Mouse (Mus musculus) neural tube, embryonic 13.5 days (tissue): Measurements from ENCODE around the gene Secisbp2. TPM values are rescaled to one million over a fixed set of nuclear protein-coding genes. Genes with fewer than 3 reads are reported as not detected.

Experiments
- ATAC-seq: fragments of 200-750 bp; cut with Nextera tagmentation; 2 replicates; pipeline ENCODE4 v1.8.0; 2017; ENCODE audit warnings: low read depth, mild to moderate bottlenecking, moderate TSS enrichment, moderate library complexity
- H3K27ac ChIP-seq: fragments of 300-500 bp; sonication (generic); replicated peaks from 2 replicates; pipeline ENCODE4 v1.5.1; 2015; ENCODE audit warnings: moderate library complexity, mild to moderate bottlenecking, inconsistent platforms
- H3K27me3 ChIP-seq: fragments of 300-500 bp; sonication (generic); 2 replicates; pipeline ENCODE4 v1.6.1; 2015; ENCODE audit warnings: mild to moderate bottlenecking, inconsistent platforms
- H3K36me3 ChIP-seq: fragments of 300-500 bp; sonication (generic); 2 replicates; pipeline ENCODE4 v1.6.1; 2015; ENCODE audit warnings: mild to moderate bottlenecking, inconsistent platforms
- H3K4me1 ChIP-seq: fragments of 300-500 bp; sonication (generic); replicated peaks from 2 replicates; pipeline ENCODE4 v1.6.1; 2015; ENCODE audit warnings: inconsistent platforms
- H3K4me2 ChIP-seq: fragments of 300-500 bp; sonication (generic); 2 replicates; pipeline ENCODE4 v1.6.1; 2015; ENCODE audit warnings: inconsistent platforms, mild to moderate bottlenecking, moderate library complexity
- H3K4me3 ChIP-seq: fragments of 300-500 bp; sonication (generic); 2 replicates; pipeline ENCODE4 v1.5.1; 2015; ENCODE audit warnings: mild to moderate bottlenecking, inconsistent platforms
- H3K9ac ChIP-seq: fragments of 300-500 bp; sonication (generic); 2 replicates; pipeline ENCODE4 v1.6.1; 2015; ENCODE audit warnings: moderate library complexity, mild to moderate bottlenecking, inconsistent platforms
- H3K9me3 ChIP-seq: fragments of 300-500 bp; sonication (generic); 2 replicates; pipeline ENCODE4 v1.6.1; 2016; ENCODE audit warnings: inconsistent platforms
- WGBS: fragments of 180-500 bp; shearing (Covaris S2); methylation state at CpG from one replicate; pipeline ENCODE4 v1.1.7; 2015; 5-methylcytosine and 5-hydroxymethylcytosine counted together
- polyA plus RNA-seq: library from polyadenylated mRNA; unstranded; fragments of >200 nt; fragmentation: Nextera tagmentation; extraction: Ambion mirVana; gene quantifications from 2 replicates; pipeline ENCODE4 v1.2.1, GENCODE M21; 2015

The Secisbp2 gene
- polyA plus RNA-seq = 30.4 and 38.1 TPM in 2 replicates

DNA sequence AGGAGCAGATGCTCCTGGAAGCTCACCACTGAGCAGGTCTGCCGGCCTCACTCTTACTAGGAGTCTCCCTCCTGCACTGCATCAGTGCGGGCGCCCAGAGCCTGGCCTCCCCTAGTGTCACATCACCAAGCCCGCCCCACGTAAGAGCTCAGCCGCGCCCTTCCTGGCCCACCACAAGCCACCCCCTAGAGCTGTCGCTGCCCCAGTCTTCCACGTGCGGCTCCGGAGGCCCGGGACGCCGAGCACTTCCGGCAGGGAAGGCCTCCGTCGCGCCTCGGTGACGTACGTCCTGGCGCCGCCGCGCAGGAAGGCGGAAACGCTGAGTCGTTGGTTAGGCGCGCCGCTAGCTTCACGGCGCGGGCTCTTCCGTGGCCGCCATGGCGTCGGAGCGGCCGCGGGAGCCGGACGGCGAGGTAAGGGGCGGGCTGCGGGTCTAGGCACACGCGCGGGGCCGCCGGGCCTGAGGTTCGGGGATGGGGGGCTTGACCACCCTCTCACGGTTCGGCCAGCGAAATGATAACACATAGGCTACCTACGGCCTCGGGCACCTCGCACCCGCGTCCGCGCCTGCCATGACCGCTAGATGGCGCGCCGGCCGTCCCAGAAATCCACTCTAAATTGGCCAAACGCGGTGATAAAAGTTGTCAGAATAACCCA is at the start of gene Secisbp2:
Gene Secisbp2 (plus strand): TSS at position 290 of the 657 bp plus-strand sequence.
- H3K36me3 ChIP-seq = peaks cover 31% of the 10 kb centered on the region
- peak within 1 kb of the TSS; percentile 75 for H3K9ac ChIP-seq
- peak within 1 kb of the TSS; percentile 75 for H3K4me2 ChIP-seq
- H3K4me1 ChIP-seq = peaks cover 31% of the 10 kb centered on the region
- no peaks in the 10 kb centered on the region for H3K27me3 ChIP-seq
- WGBS = under 1% methylated on average over 69 of the region's 69 CpGs
- H3K27ac ChIP-seq = peak within 1 kb of the TSS; percentile 90
- ATAC-seq = peak; percentile 97
- H3K4me3 ChIP-seq = peak within 1 kb of the TSS; percentile 51
- H3K9me3 ChIP-seq = no peaks in the 10 kb centered on the region

DNA sequence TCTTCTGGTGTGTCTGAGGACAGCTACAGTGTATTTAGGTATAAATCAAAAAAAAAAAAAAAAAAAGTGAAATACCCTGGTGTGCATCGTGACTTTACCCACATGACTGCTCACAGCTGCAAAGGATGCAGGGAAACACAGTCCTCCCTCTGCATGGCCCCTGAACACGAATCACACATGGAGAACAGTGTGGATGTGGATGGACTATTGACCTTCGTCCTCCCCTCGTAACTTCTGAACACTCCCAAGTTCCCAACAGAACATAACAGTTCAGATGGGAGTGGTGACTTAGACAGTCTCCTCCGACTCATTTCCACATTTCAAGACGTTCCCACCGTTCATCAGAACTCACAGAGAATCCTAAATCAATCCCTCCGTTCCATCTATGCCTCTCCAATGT is 48.7 kb upstream of the Secisbp2 start:
- Histone ChIP-seq H3K9me3 (no peaks in the 10 kb centered on the region), H3K36me3 (no peaks in the 10 kb centered on the region), H3K4me2 (peak overlapping the region; percentile 49), H3K27ac (no peak overlapping the region), H3K9ac (no peak overlapping the region), H3K4me1 (peaks cover 12% of the 10 kb centered on the region), H3K4me3 (no peak overlapping the region), H3K27me3 (no peaks in the 10 kb centered on the region)
- WGBS = 57% methylated on average over 8 of the region's 8 CpGs
- ATAC-seq = no peak

DNA sequence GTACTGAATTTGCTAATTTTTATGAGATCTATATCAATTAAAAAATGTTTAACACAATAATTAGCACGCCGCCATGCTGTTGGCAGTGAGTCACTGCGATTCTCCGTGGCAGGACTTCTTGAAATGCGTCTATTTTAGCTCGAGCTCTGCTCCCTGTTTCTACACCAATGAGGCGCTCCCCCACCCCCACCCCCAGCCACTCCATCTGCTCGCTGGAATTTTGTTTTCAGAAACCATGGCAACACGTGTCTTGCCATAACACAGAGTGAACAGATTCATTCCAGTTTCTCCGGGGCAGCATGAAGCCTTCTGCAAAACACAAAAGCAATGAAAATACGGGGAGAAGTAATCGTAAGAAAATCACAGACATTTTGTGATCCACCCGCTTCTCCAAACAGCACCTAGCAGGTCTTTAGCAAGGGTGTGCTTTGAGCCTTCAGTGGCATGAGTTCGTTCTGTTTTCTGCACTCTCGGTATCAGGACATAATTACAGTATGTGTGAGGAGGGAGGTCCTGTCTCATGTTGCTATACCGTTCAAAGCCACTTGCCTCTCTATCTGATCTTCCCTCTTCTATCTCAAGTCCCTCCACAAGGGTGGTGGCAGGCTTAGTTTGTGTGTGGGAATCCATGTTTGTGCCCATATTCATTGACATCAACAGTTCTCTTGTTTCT is 48.1 kb upstream of the Secisbp2 start:
- Histone ChIP-seq H3K4me3 (peak overlapping the region; percentile 14), H3K4me1 (peaks cover 12% of the 10 kb centered on the region), H3K27ac (0 out of 2 replicates have a peak overlapping the region, but pooled peaks have one; percentile 3), H3K4me2 (peak overlapping the region; percentile 49), H3K27me3 (no peaks in the 10 kb centered on the region), H3K9me3 (no peaks in the 10 kb centered on the region), H3K9ac (no peak overlapping the region; the same call in 1 of the 2 replicates), H3K36me3 (no peaks in the 10 kb centered on the region)
- peak; percentile 73; the same call in 1 of the 2 replicates for ATAC-seq
- WGBS = 17% methylated on average over 16 of the region's 16 CpGs

DNA sequence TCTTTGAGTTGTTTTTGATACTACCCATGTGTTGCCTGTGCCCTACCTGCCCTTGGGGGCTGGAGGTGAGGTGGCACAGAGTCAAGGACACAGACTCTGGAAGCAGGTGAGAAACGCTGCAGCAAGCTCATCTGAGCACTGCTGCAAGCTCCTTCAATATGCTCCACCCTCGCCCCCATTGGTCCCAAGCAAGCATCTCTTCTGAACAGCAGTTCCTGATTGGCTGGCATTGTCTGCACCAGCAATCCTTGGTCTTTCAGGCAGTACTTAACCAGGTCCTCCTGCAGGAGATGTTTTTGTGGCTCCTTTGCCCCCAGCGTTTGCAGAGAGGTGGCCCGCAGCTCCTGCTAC is 47.6 kb upstream of the Secisbp2 start:
- H3K4me2 ChIP-seq = peak overlapping the region; percentile 49
- WGBS = 51% methylated on average over 4 of the region's 4 CpGs
- no peaks in the 10 kb centered on the region for H3K36me3 ChIP-seq
- H3K9me3 ChIP-seq = no peaks in the 10 kb centered on the region
- no peaks in the 10 kb centered on the region for H3K27me3 ChIP-seq
- peak; percentile 45; the same call in 1 of the 2 replicates for ATAC-seq
- H3K27ac ChIP-seq = 0 out of 2 replicates have a peak overlapping the region, but pooled peaks have one; percentile 3
- H3K4me3 ChIP-seq = peak overlapping the region; percentile 14; the same call in 1 of the 2 replicates
- H3K9ac ChIP-seq = no peak overlapping the region; the same call in 1 of the 2 replicates
- H3K4me1 ChIP-seq = peaks cover 12% of the 10 kb centered on the region

DNA sequence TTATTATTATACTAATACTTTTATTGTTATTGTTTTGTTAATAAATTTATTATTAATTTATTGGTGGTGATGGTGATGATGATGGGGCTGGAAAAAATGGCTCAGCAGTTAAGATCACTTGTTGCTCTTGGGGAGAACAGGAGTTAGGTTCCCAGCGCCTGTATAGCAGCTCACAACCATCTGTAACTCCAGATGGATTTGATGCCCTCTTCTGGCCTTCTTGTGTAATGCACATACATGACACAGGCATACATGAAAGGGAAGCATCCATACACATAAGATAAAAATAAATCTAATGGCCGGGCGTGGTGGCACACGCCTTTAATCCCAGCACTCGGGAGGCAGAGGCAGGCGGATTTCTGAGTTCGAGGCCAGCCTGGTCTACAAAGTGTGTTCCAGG is 42.3 kb upstream of the Secisbp2 start:
- Histone ChIP-seq H3K27me3 (no peaks in the 10 kb centered on the region), H3K27ac (no peak overlapping the region)
- WGBS = 94% methylated on average over 7 of the region's 7 CpGs

DNA sequence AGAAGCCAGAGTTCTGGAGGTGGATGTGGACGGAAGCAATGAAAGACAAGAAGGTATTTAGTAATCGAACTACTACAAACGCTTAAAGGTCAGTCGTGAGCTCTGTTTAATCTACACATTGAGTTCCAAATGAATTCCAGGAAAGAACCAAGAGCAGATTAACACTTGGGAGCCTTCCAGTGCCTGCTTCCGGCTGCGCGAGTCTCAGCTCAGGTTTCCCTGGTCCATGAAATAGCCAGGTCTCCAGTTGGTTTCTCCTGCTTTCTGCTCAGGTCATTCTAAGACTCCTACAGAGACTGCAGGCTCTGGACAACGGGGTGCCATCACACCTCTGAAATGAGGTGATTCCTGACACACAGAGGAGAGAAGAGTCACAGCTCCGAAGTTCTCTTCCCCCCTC is 40.4 kb upstream of the Secisbp2 start:
- WGBS = 51% methylated on average over 9 of the region's 9 CpGs
- Histone ChIP-seq H3K27me3 (no peaks in the 10 kb centered on the region), H3K4me2 (no peak overlapping the region), H3K36me3 (no peaks in the 10 kb centered on the region), H3K27ac (no peak overlapping the region; the same call in 1 of the 2 replicates), H3K9ac (no peak overlapping the region), H3K9me3 (no peaks in the 10 kb centered on the region), H3K4me1 (0 out of 2 replicates have a peak, but pooled peaks cover 2% of the 10 kb centered on the region), H3K4me3 (no peak overlapping the region)
- ATAC-seq = no peak

More for the DNA sequence above, 42.3 kb upstream of the Secisbp2 start:
- Histone ChIP-seq H3K9ac (no peak overlapping the region), H3K4me3 (no peak overlapping the region), H3K36me3 (no peaks in the 10 kb centered on the region), H3K9me3 (no peaks in the 10 kb centered on the region), H3K4me1 (no peaks in the 10 kb centered on the region), H3K4me2 (no peak overlapping the region)
- no peak for ATAC-seq

DNA sequence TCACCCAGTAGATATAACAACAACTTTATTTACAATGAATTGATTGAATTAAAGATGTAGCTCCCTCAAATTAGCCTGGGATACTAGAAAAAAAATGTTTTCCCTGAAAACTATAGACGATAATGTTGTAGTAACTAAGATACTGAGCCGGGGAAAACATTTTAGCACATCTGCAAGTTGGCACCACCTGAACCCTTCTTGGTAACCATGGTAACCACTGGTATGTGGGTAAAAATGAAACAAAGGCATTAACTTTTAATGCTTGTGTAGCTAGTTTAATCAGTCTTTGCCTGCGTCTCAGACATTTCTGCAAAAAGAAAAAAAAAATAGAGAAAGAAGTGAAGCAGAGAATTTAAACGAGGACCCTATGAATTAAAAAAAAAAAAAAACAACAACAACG is 40.0 kb upstream of the Secisbp2 start:
- H3K4me2 ChIP-seq = no peak overlapping the region
- no peak overlapping the region for H3K4me3 ChIP-seq
- H3K36me3 ChIP-seq = no peaks in the 10 kb centered on the region
- H3K4me1 ChIP-seq = peaks cover 6% of the 10 kb centered on the region; the same call in 1 of the 2 replicates
- ATAC-seq = no peak
- no peak overlapping the region for H3K27ac ChIP-seq
- H3K9ac ChIP-seq = no peak overlapping the region
- H3K9me3 ChIP-seq = no peaks in the 10 kb centered on the region
- WGBS = 53% methylated on average over 5 of the region's 5 CpGs
- no peaks in the 10 kb centered on the region for H3K27me3 ChIP-seq

DNA sequence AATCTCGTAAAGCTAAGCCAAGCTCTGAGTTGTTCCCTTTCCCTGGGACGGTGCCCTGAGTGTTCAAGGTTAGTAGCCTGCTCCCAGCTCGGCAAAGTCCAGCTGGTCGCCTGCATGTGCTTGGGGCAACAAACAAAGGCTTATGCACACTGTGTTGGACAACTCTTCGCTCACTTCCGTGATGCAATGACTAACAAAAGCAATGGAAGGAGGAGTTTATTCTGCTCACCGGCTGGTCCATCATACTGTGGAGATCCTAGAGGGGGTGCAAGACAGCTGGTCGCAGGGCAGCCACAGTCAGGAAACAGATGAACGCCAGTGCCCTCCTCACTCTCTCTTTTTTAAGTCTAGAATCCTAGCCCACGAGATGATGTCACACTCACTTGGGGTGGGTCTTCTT is 35.7 kb upstream of the Secisbp2 start:
- 71% methylated on average over 10 of the region's 10 CpGs for WGBS
- H3K9ac ChIP-seq = no peak overlapping the region
- no peak overlapping the region for H3K4me2 ChIP-seq
- no peaks in the 10 kb centered on the region for H3K9me3 ChIP-seq
- H3K27ac ChIP-seq = no peak overlapping the region
- H3K4me1 ChIP-seq = peaks cover 17% of the 10 kb centered on the region; the same call in 1 of the 2 replicates
- no peaks in the 10 kb centered on the region for H3K36me3 ChIP-seq
- no peak overlapping the region for H3K4me3 ChIP-seq
- ATAC-seq = no peak
- H3K27me3 ChIP-seq = no peaks in the 10 kb centered on the region

DNA sequence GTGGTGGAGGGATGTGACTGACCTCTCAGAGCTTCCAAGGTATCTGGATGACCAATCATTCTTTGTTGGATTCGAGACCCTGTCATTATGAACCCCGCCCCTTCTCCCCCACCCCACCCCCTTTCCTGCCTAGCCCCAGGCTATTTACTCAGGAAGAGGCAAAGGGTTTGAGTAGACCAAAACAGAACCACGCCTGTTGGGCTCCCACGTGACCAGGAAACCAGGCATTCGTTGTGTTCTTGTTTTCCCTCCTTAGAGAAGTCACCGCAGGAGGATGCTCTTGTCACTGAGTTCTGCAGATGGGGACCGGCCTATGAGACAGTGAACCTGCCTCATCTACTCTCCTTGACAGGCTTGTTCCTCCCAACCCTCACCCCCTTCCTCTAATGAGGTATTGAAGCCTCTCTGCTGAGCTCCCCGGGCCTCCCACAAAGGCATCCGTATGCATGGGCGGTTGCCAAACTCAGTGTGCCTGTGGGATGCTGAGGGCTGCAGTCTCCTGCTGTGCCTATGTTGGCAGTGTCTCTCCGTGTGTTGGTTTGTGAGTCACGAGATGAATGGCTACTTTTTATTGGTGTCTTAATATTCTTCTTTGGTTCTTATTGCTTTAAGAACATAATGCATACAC is 35.0 kb upstream of the Secisbp2 start:
- H3K4me2 ChIP-seq = no peak overlapping the region
- H3K27ac ChIP-seq = no peak overlapping the region

DNA sequence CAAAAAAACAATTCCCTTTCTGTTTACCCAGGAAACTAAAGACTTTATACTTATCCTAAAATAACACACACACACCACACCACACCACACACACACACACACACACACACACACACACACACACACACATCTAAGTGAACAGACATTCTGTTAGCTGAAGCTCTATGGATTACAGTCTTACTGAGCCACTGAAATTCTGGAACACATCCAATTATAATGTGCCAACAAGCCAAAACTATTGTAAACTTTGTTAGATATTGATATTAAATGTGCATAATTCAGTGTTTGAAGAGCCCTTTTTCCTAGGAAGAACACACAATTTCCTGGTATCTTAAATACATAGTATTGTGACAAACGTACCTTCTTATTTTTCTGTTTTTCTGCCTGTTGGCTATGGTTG is 34.2 kb upstream of the Secisbp2 start:
- no peaks in the 10 kb centered on the region for H3K9me3 ChIP-seq
- H3K9ac ChIP-seq = no peak overlapping the region
- no peak overlapping the region for H3K4me3 ChIP-seq
- H3K27ac ChIP-seq = no peak overlapping the region
- H3K27me3 ChIP-seq = no peaks in the 10 kb centered on the region
- no peak overlapping the region for H3K4me2 ChIP-seq
- peaks cover 17% of the 10 kb centered on the region; the same call in 1 of the 2 replicates for H3K4me1 ChIP-seq
- H3K36me3 ChIP-seq = no peaks in the 10 kb centered on the region
- ATAC-seq = no peak
- 76% methylated on average over 1 of the region's 1 CpGs for WGBS

More for the DNA sequence above, 35.0 kb upstream of the Secisbp2 start:
- Histone ChIP-seq H3K4me1 (peaks cover 17% of the 10 kb centered on the region; the same call in 1 of the 2 replicates), H3K9ac (no peak overlapping the region), H3K36me3 (no peaks in the 10 kb centered on the region), H3K4me3 (no peak overlapping the region), H3K27me3 (no peaks in the 10 kb centered on the region), H3K9me3 (no peaks in the 10 kb centered on the region)
- peak; percentile 60; the same call in 1 of the 2 replicates for ATAC-seq
- WGBS = 9% methylated on average over 12 of the region's 12 CpGs

DNA sequence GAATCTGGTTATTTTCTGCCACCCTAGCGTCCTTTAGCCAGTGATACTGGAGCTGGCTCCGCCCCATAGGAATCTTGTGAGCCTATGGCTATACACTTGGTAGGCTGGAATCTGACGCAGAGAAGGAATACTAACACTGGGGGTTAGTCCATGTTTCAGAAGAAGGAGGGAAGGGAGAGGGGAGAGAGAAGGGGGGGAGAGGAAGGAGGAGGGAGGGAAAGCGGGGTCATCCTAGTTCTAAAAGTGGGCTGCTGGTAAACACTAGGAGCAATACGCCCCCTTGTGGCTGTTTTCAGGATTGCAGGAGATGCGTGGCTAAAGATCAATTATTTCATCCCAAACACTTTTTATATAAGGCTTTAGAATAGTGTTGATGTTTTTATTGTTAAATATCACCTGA is 33.6 kb upstream of the Secisbp2 start:
- Histone ChIP-seq H3K4me3 (no peak overlapping the region), H3K36me3 (no peaks in the 10 kb centered on the region), H3K4me1 (peaks cover 17% of the 10 kb centered on the region; the same call in 1 of the 2 replicates), H3K27me3 (no peaks in the 10 kb centered on the region), H3K9ac (no peak overlapping the region), H3K9me3 (no peaks in the 10 kb centered on the region), H3K4me2 (no peak overlapping the region), H3K27ac (no peak overlapping the region)
- WGBS = 20% methylated on average over 6 of the region's 6 CpGs
- ATAC-seq = peak; percentile 68; the same call in 1 of the 2 replicates

DNA sequence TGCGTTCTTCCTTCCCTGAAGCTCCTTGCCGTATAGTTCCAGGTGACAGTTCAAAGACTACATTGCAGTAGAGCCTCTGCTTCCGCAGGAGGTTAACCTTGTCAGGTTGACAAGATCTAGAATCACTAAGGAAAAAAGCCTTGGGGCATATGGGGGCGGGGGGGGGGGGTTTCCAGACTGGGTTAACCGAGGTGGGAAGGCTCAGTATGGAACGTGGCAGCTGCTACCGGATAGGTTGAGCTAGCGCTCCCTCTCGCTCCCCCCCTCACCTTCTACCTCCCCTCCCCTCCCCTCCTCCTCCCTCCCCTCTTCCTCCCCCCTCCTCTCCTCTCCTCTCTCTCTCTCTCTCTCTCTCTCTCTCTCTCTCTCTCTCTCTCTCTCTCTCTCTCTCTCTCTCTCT is 32.9 kb upstream of the Secisbp2 start:
- H3K4me3 ChIP-seq = no peak overlapping the region
- H3K27me3 ChIP-seq = no peaks in the 10 kb centered on the region
- WGBS = 13% methylated on average over 8 of the region's 9 CpGs
- no peak for ATAC-seq
- no peak overlapping the region for H3K27ac ChIP-seq
- H3K4me2 ChIP-seq = no peak overlapping the region; the same call in 1 of the 2 replicates
- peaks cover 17% of the 10 kb centered on the region; the same call in 1 of the 2 replicates for H3K4me1 ChIP-seq
- H3K9ac ChIP-seq = no peak overlapping the region
- no peaks in the 10 kb centered on the region for H3K36me3 ChIP-seq
- H3K9me3 ChIP-seq = no peaks in the 10 kb centered on the region
